Mouse (Mus musculus) kidney, adult 2 months (tissue): ENCODE results near the gene Gucy1b1. TPM values are rescaled to one million over a fixed set of nuclear protein-coding genes. Genes with fewer than 3 reads are reported as not detected.

Experiments used
- DNase-seq: peaks from one replicate; pipeline ENCODE4 v3.0.0; 2021
- H3K27ac ChIP-seq: fragments of 200-500 bp; 2 replicates; pipeline ENCODE4 v1.5.1; 2012; ENCODE audit warnings: low read depth, low read length, control low read depth, inconsistent platforms; ENCODE audit not compliant: insufficient read depth
- H3K27me3 ChIP-seq: fragments of 200-500 bp; replicated peaks from 2 replicates; pipeline ENCODE4 v1.6.1; 2012; ENCODE audit warnings: mild to moderate bottlenecking, moderate library complexity, low read length, inconsistent platforms; ENCODE audit not compliant: control insufficient read depth, insufficient read depth
- H3K36me3 ChIP-seq: fragments of 200-500 bp; 2 replicates; pipeline ENCODE4 v1.6.1; 2012; ENCODE audit warnings: mild to moderate bottlenecking, moderate library complexity, low read length, inconsistent platforms; ENCODE audit not compliant: control insufficient read depth, insufficient read depth
- H3K4me1 ChIP-seq: fragments of 200-500 bp; 2 replicates; pipeline ENCODE4 v1.6.1; 2011; ENCODE audit warnings: low read length; ENCODE audit not compliant: control insufficient read depth, insufficient read depth
- H3K4me3 ChIP-seq: fragments of 200-500 bp; 2 replicates; pipeline ENCODE4 v1.5.1; 2011; ENCODE audit warnings: mild to moderate bottlenecking, low read depth, low read length, control low read depth; ENCODE audit not compliant: insufficient read depth
- CTCF ChIP-seq: fragments of 200-500 bp; conservative IDR thresholded peaks from 2 replicates; pipeline ENCODE4 v1.5.1; 2011; ENCODE audit warnings: low read depth, mild to moderate bottlenecking, control low read depth, low read length, moderate library complexity, mixed read lengths; ENCODE audit not compliant: insufficient read depth, insufficient read length
- POLR2A ChIP-seq: fragments of 200-500 bp; IDR thresholded peaks from one replicate; pipeline ENCODE4 v1.6.1; 2011; ENCODE audit warnings: low read depth, low read length, control low read depth
- WGBS: fragments of 180-500 bp; shearing (Covaris S2); methylation state at CpG from one replicate; pipeline ENCODE4 v1.1.7; 2018; 5-methylcytosine and 5-hydroxymethylcytosine counted together
- polyA plus RNA-seq: library from polyadenylated mRNA; depleted of rRNA; stranded (reverse); fragments of >200 nt; gene quantifications from 2 replicates; pipeline ENCODE4 v1.2.3, GENCODE M21; 2012

Gucy1b1 gene
- polyA plus RNA-seq, 1 experiment: 6.7 TPM

- H3K36me3 ChIP-seq: no peaks in the 10 kb centered on the region
- TF ChIP-seq CTCF: no peak
- TF ChIP-seq POLR2A: no peak
- WGBS: 100% methylated on average over 1 of the region's 1 CpGs
- H3K27ac ChIP-seq: no peak overlapping the region
- H3K27me3 ChIP-seq: no peaks in the 10 kb centered on the region
- H3K4me3 ChIP-seq: no peak overlapping the region
- no peak for DNase-seq
- H3K4me1 ChIP-seq: no peaks in the 10 kb centered on the region
Measured at GRCm38 (mm10) chr3:82007002-82007401, 67.5 kb downstream of the Gucy1b1 start.

GRCm38 (mm10) chr3:81995988-81996387, 78.5 kb downstream of the Gucy1b1 start:
- Histone ChIP-seq H3K27me3 (no peaks in the 10 kb centered on the region), H3K36me3 (no peaks in the 10 kb centered on the region), H3K4me3 (no peak overlapping the region), H3K27ac (no peak overlapping the region), H3K4me1 (no peaks in the 10 kb centered on the region)
- peak; percentile 56 for DNase-seq
- WGBS: 0% methylated on average over 1 of the region's 1 CpGs
- TF ChIP-seq CTCF (peak; percentile 29; the same call in 1 of the 2 replicates), POLR2A (no peak)

- no peaks in the 10 kb centered on the region for H3K27me3 ChIP-seq
- DNase-seq: no peak
- TF ChIP-seq CTCF: no peak
- no peak for TF ChIP-seq POLR2A
- no peak overlapping the region for H3K27ac ChIP-seq
- no peaks in the 10 kb centered on the region for H3K4me1 ChIP-seq
- H3K4me3 ChIP-seq: no peak overlapping the region
- no peaks in the 10 kb centered on the region for H3K36me3 ChIP-seq
- 35% methylated on average over 4 of the region's 4 CpGs for WGBS
Measured at GRCm38 (mm10) chr3:81995371-81995770, 79.1 kb downstream of the Gucy1b1 start.

- DNase-seq: no peak
- TF ChIP-seq CTCF: no peak
- TF ChIP-seq POLR2A: no peak
- Histone ChIP-seq H3K27me3 (no peaks in the 10 kb centered on the region), H3K4me3 (no peak overlapping the region), H3K27ac (no peak overlapping the region), H3K4me1 (no peaks in the 10 kb centered on the region), H3K36me3 (no peaks in the 10 kb centered on the region)
- WGBS: 71% methylated on average over 3 of the region's 3 CpGs
Measured at GRCm38 (mm10) chr3:81990531-81990930, 84.0 kb downstream of the Gucy1b1 start.

GRCm38 (mm10) chr3:81989692-81990141, 84.8 kb downstream of the Gucy1b1 start:
- H3K36me3 ChIP-seq: no peaks in the 10 kb centered on the region
- TF ChIP-seq CTCF (no peak), POLR2A (no peak)
- no peaks in the 10 kb centered on the region for H3K27me3 ChIP-seq
- no peak overlapping the region for H3K27ac ChIP-seq
- no peaks in the 10 kb centered on the region for H3K4me1 ChIP-seq
- no peak overlapping the region for H3K4me3 ChIP-seq
- no peak for DNase-seq
- 41% methylated on average over 2 of the region's 2 CpGs for WGBS

GRCm38 (mm10) chr3:81987628-81988027, 86.9 kb downstream of the Gucy1b1 start:
- no peak for TF ChIP-seq CTCF
- no peak for TF ChIP-seq POLR2A
- no peak for DNase-seq
- no peaks in the 10 kb centered on the region for H3K4me1 ChIP-seq
- no peaks in the 10 kb centered on the region for H3K27me3 ChIP-seq
- no peaks in the 10 kb centered on the region for H3K36me3 ChIP-seq
- no peak overlapping the region for H3K27ac ChIP-seq
- no peak overlapping the region for H3K4me3 ChIP-seq
- 81% methylated on average over 3 of the region's 3 CpGs for WGBS

GRCm38 (mm10) chr3:81986103-81986502, 88.4 kb downstream of the Gucy1b1 start:
- Histone ChIP-seq H3K36me3 (no peaks in the 10 kb centered on the region), H3K4me3 (no peak overlapping the region), H3K27me3 (no peaks in the 10 kb centered on the region), H3K27ac (no peak overlapping the region), H3K4me1 (no peaks in the 10 kb centered on the region)
- WGBS: 88% methylated on average over 2 of the region's 2 CpGs
- TF ChIP-seq CTCF (no peak), POLR2A (no peak)
- DNase-seq: no peak

GRCm38 (mm10) chr3:81985100-81985499, 89.4 kb downstream of the Gucy1b1 start:
- no peaks in the 10 kb centered on the region for H3K27me3 ChIP-seq
- no peak overlapping the region for H3K27ac ChIP-seq
- no peaks in the 10 kb centered on the region for H3K4me1 ChIP-seq
- 55% methylated on average over 1 of the region's 1 CpGs for WGBS
- TF ChIP-seq CTCF (no peak), POLR2A (no peak)
- H3K36me3 ChIP-seq: no peaks in the 10 kb centered on the region
- DNase-seq: no peak
- no peak overlapping the region for H3K4me3 ChIP-seq
